Mouse (Mus musculus) heart, adult 11 months (tissue): ENCODE measurements around the gene Pcsk4.

Experiments used
- DNase-seq: peaks from one replicate; pipeline ENCODE4 v3.0.0; 2022

The Pcsk4 gene

DNA sequence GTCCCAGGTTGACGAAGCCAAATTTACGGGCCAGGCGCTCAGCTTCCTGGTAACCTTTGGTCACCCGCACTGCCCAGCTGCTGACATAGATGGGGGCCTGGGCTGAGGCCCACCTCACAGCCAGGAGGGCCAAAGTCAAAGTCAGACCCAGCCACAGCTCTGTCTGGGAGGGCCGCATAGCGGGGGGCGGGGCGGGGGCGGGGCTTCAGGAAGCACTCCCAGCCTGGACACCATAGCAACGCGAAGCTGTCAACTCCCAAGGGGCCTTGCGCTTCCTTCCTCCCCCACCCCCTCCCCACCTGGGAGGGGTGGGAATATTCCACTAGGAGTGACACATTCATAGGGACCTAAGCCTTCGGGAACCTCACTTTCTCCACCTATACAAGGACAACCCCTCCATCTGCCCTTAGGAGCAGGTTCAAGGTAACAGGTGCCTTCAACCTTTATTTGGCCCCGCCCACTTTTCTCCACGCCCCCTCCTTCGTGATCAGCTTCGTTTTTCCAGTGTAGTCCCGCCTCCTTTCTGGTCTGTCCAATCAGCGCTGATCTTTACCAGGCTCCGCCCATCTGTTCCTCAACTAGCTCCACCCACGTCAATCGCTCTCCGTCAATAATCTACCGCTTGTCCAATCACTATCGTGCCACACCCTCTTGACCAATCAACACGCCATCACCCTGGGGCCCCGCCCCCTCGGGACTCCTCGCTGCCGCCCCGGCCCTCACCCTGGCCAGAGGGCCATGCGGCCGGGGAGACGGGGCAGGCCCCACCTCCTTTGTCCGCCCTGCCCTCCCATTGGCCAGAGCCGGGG, at the start of gene Pcsk4, which contains the start of gene Reep6:
Gene Pcsk4 (minus strand): TSS at position 226 of the 809 bp plus-strand sequence.
Gene Reep6 (plus strand): TSS at position 681 of the 809 bp plus-strand sequence.
- peak; percentile 100 for DNase-seq

DNA sequence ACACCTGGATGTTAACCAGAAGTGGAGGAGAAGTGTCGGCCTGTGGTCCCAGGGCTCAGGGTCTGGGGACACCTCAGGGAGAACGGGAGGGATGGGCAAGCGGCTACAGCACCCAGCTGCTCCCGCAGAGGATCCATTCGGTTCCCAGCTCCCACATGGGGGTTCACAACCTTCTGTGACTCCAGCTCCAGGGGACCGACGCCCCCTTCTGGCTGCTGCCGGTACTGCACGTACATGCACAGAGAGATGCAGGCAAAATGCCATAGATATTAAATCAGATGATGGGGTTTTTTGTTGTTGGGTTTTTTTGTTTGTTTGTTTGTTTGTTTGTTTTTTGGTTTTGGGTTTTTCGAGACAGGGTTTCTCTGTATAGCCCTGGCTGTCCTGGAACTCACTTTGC, 48.4 kb upstream of the Pcsk4 start:
- no peak for DNase-seq

DNA sequence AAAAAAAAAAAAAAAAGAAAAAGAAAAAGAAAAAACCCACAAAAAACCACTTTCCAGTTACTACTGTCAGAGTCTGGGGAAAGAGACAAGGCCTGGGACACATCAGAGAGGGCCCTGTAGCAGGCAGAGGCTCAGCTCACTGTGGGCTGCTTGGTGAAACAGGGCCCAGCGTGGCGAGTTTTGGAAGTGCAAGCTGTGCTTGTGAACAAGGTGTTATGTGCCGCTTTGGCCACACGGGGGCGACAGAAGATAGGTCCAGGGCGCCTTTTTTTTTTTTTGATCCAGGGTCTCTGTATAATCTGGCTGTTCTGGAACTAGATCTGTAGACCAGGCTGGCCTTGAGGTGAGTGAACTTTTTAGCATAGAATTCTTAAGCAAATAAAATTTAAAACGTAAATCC, 46.9 kb upstream of the Pcsk4 start:
- peak; percentile 96 for DNase-seq

DNA sequence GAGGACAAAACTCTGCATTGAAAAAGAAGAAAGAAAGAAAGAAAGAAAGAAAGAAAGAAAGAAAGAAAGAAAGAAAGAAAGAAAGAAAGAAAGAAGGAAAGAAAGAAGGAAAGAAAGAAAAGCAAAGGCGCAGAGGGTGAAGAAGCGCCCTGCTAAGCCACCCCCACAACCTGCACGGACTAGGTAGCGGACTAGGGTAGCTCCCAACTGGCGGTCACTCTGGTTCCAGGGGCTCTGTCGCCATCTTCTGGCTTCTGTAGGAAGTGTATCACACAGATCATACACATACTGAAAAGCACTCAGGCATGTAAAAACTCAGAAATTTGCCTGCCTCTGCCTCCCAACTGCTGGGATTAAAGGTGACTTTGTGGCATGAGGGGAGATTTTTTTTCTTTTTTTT, 44.8 kb upstream of the Pcsk4 start:
- DNase-seq = no peak

DNA sequence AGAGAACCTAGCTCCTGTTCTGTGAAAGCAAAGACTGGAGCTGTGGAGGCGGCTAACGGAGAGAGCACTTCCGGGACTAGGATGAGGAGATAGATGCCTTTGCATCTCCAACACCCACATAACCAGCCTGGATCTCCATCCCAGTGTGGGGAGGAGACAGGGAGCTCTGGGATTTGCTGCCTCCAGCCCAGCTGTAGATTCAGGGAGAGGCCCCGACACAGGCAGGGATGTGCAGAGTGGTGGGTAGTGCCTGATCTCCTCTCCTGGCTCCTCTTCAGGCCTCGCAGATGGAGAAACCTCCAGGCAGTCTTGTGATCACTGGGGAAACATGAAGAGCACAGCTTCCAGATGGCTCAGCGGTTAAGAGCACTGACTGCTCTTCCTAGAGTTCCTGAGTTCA, 43.4 kb upstream of the Pcsk4 start:
- DNase-seq = no peak

DNA sequence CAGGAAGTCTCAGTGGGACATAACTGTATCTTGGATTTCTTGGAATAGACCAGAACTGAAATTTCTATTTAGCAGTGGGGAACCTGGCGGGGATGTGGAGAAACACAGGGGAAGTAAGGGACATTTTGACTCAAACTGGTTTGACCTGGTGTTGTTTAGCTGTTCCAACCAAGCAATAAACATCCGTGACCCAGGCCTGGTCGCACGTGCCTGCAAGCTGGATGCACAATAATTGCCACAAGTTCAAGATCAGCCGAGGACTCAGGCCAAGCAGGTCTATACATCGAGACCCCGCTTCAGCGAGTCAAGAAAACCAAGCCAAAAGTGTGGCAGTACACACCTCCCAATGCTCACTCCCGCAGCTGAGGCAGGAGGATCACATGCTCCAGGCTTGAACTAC, 42.7 kb upstream of the Pcsk4 start:
- DNase-seq = no peak

DNA sequence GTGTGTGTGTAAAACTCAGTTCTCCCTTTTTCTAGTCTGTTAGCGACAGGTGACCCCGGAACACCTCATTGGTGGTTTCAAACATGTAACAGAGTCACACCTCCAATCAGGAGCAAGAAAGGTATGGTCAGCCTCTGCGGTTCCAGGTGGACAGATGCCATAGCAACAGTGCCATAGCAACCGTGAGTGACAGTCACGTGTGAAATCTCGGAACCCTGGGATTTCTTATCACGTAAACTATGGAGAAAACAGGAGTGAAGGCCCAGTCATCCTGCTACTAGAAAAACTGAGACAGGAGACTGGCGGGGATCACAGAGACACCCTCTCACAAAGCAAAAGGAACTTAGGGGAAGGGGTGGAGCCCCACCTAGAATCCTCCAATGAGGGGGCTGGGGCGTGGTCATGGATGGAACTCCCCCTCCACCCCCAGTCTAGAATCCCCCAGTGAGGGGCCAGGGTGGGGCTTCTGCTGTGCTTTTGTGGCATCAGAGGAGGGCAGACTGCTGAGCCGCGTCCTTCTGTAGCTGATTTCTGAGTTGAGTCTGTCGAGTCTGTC, 42.2 kb upstream of the Pcsk4 start:
- DNase-seq = peak; percentile 93

DNA sequence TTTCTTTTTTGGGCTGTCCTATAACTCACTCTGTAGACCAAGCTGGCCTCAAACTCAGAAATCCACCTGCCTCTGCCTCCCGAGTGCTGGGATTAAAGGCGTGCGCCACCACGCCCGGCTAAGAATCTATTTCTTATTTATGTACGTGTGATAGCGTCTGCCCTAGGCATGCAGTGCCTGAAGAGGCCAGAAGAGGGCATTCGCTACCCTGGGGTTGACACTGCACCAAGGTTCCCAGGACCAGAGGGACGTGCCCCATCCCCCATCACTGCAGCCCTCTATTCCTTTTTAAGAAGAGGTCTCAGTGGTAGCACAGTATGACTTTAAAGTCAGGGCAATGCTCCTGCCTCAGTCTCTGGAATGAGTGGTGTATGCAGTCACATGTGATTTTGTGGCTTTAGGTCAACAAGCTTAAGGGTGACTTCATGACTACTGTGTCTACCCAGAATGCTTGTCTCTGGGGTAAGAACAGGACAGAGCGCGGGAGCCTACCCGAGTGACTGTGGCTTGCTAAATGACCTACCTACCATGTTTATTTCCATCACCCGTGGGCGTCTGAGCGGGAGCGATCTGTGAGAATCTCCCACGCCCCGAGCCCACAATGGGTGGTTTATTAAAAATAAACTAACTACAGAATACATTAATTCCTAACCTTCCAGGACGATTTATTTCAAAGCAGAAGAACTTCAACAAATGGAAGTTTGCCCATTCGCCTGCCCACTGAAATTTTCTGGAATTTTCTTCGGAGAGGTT, 40.9 kb upstream of the Pcsk4 start:
- DNase-seq = no peak

DNA sequence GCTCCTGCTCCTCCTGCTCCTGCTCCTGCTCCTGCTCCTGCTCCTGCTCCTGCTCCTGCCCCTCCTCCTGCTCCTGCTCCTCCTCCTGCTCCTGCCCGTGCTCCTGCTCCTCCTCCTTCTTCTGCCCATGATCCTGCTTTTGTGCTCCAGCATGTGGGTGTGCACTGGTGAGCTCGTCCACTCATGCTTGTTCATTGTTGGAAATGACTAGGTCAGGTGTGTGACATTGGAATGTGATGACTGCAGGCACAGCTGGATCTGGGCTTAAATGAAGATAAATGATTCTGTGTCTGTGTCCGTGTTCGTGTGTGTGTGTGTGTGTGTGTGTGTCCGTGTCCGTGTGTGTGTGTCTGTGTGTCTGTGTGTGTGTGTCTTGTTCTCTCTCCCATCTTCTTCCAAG, 39.1 kb upstream of the Pcsk4 start:
- DNase-seq = no peak

DNA sequence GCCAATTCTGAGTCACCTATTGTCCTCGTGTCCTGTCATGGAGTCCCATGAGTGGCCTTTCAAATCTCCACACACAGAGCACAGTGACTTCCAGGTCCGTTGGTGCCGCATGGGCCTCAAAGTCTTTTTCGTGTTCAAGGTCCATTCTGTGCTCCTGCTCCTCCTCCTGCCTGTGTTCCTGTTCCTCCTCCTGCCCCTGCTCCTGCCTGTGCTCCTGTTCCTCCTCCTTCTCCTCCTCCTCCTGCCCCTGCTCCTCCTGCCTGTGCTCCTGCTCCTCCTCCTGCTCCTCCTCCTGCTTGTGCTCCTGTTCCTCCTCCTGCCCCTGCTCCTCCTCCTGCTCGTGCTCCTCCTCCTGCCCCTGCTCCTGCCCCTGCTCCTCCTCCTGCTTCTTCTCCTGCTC, 38.7 kb upstream of the Pcsk4 start:
- DNase-seq = no peak

DNA sequence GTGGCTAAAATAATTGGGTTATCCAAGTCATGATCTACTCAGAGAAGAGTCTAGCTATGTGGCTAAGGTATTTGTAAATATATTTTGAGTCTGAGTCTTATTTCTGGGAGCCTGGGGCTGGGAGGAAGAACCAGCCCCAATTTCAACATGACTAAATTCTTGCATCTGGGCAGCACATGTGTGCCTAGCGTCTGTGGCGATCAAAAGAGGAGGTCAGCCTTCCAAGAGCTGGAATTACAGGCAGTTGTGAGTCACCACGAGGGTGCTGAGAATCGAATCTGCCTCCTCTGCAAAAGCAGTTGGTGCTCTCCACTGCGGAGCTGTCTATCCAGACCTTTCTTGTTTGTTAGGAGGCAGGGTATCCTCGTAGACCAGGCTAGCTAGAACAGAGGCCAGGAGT, 36.4 kb upstream of the Pcsk4 start:
- no peak for DNase-seq

DNA sequence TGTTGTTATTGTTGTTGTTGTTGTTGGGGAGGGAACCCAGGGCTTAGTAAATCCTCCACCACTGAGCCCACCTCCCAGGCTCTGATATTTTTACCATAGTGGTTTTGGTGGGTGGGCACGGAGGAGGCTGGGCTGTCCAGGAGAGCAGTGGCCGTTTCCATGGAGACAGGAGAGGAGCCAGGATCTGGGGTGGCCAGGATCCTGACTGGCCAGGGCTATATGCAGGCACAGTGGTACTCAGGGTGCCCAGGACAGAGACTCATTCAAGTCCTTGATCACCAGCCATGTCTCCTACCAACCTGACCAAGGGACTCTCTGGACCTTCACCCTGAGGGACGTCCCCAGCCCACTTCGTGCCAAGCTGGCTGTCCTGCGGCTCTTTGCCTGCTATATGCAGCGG, 34.4 kb upstream of the Pcsk4 start:
- DNase-seq = no peak

DNA sequence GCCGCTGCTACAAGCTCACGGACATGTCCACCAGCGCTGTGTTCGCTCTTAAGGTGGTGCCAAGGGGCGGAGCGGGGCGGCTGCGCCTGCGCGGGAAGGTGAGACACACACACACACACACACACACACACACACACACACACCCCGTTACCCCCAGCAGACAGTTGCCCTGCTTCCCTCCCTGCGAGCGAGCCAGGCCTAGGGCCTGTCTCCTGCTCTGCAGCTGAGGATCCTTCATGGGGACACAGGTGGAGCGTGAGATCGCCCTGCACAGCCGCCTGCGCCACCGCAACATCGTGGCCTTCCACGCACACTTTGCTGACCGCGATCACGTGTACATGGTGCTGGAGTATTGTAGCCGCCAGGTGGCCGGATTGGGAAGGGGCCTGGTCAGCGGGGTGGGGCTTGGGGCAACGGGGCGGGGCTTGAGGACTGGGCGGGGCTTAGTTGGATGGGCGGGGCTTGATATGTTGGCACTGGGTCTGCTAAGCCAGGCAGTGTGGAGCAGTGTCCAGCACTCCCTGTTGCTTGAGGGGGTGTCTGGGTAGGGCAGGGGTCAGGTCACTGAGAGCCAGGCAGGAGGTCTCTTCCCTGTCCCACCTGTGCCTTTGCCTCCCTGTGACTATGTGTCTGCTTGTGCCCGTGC, 28.8 kb upstream of the Pcsk4 start:
- DNase-seq = no peak

DNA sequence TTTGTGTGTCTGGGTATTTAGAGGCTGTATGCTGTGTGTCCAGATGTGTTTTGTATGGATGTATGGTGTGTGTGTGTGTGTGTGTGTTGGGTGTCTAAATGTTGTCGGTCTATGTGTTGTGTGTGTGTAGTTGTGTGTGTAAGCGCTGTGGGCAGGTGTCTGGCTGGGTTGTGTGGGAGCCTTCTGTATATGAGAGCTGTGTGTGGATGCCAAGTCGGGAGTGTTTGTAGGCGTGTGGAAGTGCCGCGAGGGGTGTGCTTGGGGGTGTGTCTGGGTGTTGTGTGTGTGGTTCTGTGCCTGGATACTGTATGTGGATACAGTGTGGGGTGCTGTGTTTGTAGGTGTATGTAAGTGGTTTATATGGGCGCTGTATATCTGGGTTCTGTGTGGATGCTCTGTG, 28.0 kb upstream of the Pcsk4 start:
- DNase-seq = no peak

DNA sequence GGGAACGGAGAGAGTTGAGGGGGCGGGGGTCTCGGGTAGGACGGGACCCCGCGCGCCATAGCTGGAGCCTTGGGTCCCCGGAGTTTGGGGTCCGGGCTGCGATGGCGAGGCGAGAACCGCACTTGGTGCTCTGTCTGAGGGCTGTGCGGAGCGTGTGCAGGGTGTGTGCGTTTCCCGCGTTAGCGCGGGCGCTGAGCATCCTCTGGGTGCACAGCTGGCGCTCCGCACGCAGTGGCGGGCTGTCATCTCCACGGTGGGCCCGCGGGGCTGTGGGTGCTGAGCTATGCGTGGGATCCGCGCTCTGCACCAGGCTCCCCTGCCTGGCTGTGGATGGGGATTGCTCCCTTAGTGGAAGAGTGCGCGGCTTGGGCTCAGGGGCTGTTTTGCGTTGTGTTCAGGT, 27.4 kb upstream of the Pcsk4 start:
- no peak for DNase-seq

DNA sequence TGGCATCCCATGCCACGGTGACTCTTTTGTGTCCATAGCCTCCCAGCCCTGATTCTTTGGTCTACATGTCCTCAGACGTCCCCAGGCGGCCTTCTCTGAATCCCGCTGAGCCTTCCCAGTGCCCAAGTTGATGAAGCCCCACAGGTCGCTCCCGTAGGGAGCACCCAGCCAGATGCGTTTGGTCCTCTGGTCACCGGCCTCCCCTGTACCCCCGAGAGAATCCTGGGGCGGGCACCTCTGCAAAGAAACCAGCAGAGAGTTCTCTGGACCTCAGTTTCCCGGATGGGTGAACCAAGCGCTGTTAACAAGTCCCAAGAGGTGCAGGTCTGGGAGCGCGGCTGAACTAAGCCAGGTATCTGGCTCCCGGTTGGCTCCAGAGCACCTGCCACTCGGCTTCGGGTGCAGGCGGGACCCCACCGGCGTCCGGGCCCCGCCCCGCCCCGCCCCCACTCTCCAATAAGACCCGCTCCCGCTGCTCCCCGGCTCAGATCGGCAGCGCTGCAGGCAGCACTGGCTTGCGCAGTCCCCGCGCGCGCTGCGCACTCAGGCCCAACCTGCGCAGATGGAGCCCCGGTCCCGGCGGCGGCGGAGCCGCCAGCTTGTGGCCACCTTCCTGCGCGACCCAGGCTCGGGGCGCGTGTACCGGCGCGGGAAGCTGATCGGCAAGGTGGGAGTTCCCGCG, 26.8 kb upstream of the Pcsk4 start, which contains the start of gene Plk5:
Gene Plk5 (plus strand): TSS at position 459 of the 682 bp plus-strand sequence.
- no peak for DNase-seq

DNA sequence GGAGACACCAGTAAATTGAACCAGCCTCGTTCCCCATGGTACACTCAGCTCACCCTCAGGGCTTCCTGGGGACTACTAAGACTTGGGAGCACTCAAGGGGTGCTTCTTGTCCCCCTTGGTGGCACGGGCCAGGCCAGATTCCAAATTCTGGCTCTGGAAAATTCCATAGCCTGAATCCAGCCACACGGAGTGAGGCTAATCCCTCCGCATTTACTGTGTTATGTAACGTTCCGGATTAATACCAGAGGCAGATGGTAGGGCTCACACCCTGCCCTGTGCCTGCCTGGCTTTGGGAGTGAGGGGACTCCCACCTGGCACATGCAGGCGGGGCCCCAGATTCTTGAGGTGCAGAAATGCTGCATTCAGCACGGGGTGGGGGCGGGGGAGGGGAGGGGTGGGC, 26.1 kb upstream of the Pcsk4 start:
- DNase-seq = no peak

DNA sequence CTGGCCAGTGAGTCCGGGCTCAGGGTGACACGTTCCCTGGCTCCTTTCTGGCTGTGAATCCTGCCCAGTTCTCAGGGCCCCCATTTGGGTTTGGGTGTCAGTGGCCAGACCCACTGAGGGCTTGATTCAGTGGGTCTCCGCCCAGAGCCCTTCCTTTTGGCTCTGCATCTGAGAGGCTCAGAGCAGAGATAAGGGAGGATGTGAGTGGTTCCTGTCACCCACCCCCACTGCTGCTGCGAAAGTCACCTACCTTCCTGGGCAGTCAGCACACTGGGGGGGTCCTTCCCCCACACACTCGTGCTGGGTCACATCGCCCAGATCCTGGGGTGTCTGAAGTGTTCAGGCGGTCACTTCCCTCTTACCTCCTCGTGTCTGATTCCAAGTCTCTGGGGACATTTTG, 23.4 kb upstream of the Pcsk4 start:
- DNase-seq = no peak

DNA sequence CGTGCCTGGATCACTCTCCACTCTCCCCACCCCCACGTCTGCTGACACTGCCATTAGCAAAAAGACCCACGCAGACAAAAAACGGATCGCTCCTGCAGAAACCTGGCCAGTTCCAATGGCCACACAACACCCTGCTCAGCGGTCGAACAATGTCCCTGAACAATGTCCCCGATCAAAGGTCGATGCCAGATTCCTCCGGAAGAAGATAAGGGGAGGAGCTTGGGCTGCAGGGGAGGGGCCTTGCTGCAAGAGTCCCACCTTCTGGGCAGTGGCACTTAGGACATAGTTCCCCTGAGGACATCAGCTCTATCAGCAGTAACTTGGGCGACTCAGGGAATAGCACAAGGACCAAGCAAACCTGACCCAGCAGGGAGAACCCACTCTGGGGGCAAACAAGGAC, 22.6 kb upstream of the Pcsk4 start:
- DNase-seq = no peak

DNA sequence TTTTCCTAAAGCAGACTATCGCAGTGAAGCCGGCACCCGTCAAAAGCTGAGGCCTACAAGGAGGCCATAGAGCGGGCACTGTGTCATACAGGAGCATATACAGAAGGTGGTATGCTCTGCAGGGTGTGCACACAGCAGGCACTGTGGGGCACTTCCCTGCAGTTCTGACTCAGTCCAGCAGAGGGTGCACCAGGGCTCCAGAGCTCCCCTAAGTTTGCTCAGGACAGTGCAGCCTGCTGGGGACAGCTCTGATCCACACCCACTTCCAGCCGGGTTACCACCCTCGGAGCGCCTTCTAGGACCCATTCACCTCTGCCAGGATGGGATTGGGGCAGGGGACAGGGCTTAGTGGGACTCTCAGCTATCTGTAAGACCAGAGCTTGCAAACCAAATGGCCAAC, 21.0 kb upstream of the Pcsk4 start:
- DNase-seq = peak; percentile 97

DNA sequence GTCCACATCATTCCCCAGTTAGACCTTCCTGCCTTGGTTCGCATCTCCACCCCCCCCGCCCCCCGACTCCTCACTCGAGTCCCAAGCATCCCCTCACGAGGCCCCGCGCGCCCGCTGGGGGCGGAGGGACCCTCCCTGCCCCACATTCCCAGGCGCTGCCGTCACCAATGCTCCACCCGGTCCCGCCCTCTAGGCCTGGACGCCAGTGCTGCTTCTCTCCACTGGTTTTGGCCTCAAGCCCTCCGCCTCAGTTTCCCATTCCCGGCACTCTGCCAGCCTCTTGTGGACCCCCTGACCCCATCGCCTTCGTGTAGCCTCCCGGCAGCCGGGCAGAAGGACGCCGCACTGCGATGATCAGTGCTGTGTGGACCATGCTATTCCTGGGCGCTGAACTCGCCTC, 19.7 kb upstream of the Pcsk4 start:
- peak; percentile 97 for DNase-seq

DNA sequence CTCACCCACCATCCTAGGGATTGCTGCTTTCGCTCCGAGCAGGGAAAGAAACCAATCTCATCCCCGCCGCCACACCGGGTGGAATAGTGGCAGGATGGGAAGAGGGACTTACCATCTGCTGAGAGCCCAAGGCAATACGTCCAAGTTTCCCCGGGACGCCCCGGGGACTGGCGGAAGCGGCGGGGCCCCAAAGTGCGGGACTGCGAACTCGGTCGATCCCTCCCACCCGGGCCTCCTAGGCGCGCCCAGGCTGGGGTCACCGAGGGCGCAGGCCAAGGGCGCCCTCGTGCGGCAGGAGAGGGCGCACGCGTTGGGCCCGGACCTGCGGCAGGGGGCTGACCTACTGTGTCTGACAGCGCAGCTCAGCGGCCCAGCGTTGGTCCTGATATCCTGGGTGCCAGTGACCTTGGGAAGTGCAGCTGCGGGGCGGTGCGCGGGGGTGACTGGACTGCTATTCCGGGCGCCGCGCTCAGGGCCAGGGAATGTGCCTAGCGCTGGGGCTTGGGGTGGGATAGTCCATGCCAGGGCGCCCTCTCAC, 19.0 kb upstream of the Pcsk4 start, which contains the start of gene Adamtsl5:
Gene Adamtsl5 (minus strand): TSS at position 169 of the 538 bp plus-strand sequence.
- peak; percentile 99 for DNase-seq
